18 mouse cellular contexts compared by ENCODE assay signal in the genomic region with DNA sequence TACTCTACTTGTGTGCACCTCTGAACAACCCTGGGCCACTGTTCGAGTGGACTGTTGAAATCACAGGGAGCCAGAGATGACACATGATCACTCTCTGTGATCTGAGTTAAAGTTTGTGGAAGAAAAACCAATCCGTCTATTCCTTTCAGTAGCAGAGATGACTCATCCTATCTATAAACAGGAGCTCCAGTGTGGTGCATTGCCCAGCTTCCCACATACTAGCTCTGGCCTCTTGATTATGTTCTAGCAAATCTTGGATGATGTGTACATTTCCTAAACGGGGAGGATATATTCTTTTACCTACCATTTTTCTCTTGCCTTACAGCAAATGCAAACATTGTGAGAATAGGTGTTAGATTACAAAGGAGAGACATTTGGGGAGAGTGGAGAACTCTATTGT.
DNase-seq lines count a peak whose midpoint lies in the region; ATAC-seq lines count a peak whose summit lies in the region.
"Had no signal": no experiment of that assay in that cellular context is flagged by ENCODE, and none has a peak within 500 bp of the region (broad histone marks: within the 10 kb centered on the region; RNA-seq: fewer than 3 reads in every experiment).

No protein-coding gene starts in this region.

- no peak for ATAC-seq in activated CD4-positive, CD25-positive, alpha-beta regulatory T cell, adult 4 months
- ATAC-seq: forebrain, embryonic 15.5 days; Patski had no signal

- DNase-seq in frontal cortex, adult 2 months (ENCODE audit: extremely low spot score in 1 of 2, low spot score in 1 of 2), result peak; percentile 21 to 33
- DNase-seq in frontal cortex, postnatal 25 days (ENCODE audit: low spot score in 2 of 2), result no peak
- peak; percentile 33 for DNase-seq in right cerebral cortex, adult 18-20 months
- no peak for DNase-seq in right cerebral cortex, postnatal 4 days
- DNase-seq in brain, adult 2 months (ENCODE audit: low read depth, low spot score), result peak; percentile 66
- peak; percentile 35 for DNase-seq in telencephalon, adult 2 months (ENCODE audit: low read depth, low spot score)
- DNase-seq in B cell, adult 2 months, result no peak
- DNase-seq: adrenal gland, adult 2 months; adrenal gland, postnatal 25 days; cerebellum, adult 8-10 months; cerebellum, postnatal 14 days; embryo, embryonic 11 days; gastrocnemius, postnatal 36 days; heart, adult 11 months; heart, postnatal 36 days had no signal

Comparison
In these comparisons a context has a peak if more than half of its experiments do, and no peak if none do; other contexts are left out.
1. DNase-seq: peak in frontal cortex, adult 2 months (2 of 2), right cerebral cortex, adult 18-20 months (single experiment), brain, adult 2 months (single experiment) and telencephalon, adult 2 months (single experiment); none in frontal cortex, postnatal 25 days (0 of 2), right cerebral cortex, postnatal 4 days (single experiment) and B cell, adult 2 months (0 of 2).